Mouse (Mus musculus) limb, embryonic 14.5 days (tissue): ENCODE results near the gene Serpina3m. TPM values are rescaled to one million over a fixed set of nuclear protein-coding genes. Genes with fewer than 3 reads are reported as not detected.
"Not testable (repeated sequence)": the region's sequence is repeated elsewhere in the genome, so short reads cannot be mapped to it uniquely, and the experiment has no call there.

Experiments
- ATAC-seq: fragments of 200-750 bp; cut with Nextera tagmentation; 2 replicates; pipeline ENCODE4 v1.8.0; 2017; ENCODE audit warnings: low read depth, moderate number of reproducible peaks, moderate TSS enrichment; ENCODE audit not compliant: low FRiP score
- DNase-seq: peaks from one replicate; pipeline ENCODE4 v3.0.0-alpha.2; 2015; ENCODE audit warnings: low spot score
- H3K27ac ChIP-seq: fragments of 300-500 bp; sonication (generic); replicated peaks from 2 replicates; pipeline ENCODE4 v1.5.1; 2014; ENCODE audit warnings: low read depth, mild to moderate bottlenecking, low read length, moderate library complexity, mixed read lengths
- H3K27me3 ChIP-seq: fragments of 300-500 bp; sonication (generic); 2 replicates; pipeline ENCODE4 v1.6.1; 2014; ENCODE audit warnings: low read length, mixed read lengths; ENCODE audit not compliant: control insufficient read depth, insufficient read depth
- H3K36me3 ChIP-seq: fragments of 300-500 bp; sonication (generic); 2 replicates; pipeline ENCODE4 v1.6.1; 2014; ENCODE audit warnings: mild to moderate bottlenecking, low read length, moderate library complexity, mixed read lengths; ENCODE audit not compliant: control insufficient read depth, insufficient read depth
- H3K4me1 ChIP-seq: fragments of 300-500 bp; sonication (generic); 2 replicates; pipeline ENCODE4 v1.6.1; 2014; ENCODE audit warnings: antibody characterized with exemption, low read length, mixed read lengths; ENCODE audit not compliant: control insufficient read depth, insufficient read depth
- H3K4me2 ChIP-seq: fragments of 300-500 bp; sonication (generic); replicated peaks from 2 replicates; pipeline ENCODE4 v1.6.1; 2014; ENCODE audit warnings: low read depth, mild to moderate bottlenecking, low read length, moderate library complexity; ENCODE audit not compliant: severe bottlenecking
- H3K4me3 ChIP-seq: fragments of 300-500 bp; sonication (generic); replicated peaks from 2 replicates; pipeline ENCODE4 v1.5.1; 2014; ENCODE audit warnings: low read length
- H3K9ac ChIP-seq: fragments of 300-500 bp; sonication (generic); 2 replicates; pipeline ENCODE4 v1.6.1; 2014; ENCODE audit warnings: mild to moderate bottlenecking, low read depth, low read length, moderate library complexity; ENCODE audit not compliant: severe bottlenecking
- H3K9me3 ChIP-seq: fragments of 300-500 bp; sonication (generic); 2 replicates; pipeline ENCODE4 v1.6.1; 2016; ENCODE audit warnings: low read length; ENCODE audit not compliant: control insufficient read depth
- POLR2A ChIP-seq: fragments of 200-500 bp; IDR thresholded peaks from 2 replicates; pipeline ENCODE4 v1.8.0; 2012; ENCODE audit warnings: inconsistent platforms, mild to moderate bottlenecking, moderate library complexity, borderline replicate concordance; ENCODE audit not compliant: insufficient read depth, insufficient read length; ENCODE audit errors: extremely low read depth
- WGBS: fragments of 180-500 bp; shearing (Covaris S2); extraction: QIAGEN DNeasy Blood & Tissue Kit; methylation state at CpG from one replicate; pipeline ENCODE4 v1.1.7; 2014; 5-methylcytosine and 5-hydroxymethylcytosine counted together
- polyA plus RNA-seq, 2 experiments: library from polyadenylated mRNA; depleted of rRNA in 1 of 2; stranded (reverse) in 1 of 2; unstranded in 1 of 2; fragments of >200 nt; fragmentation: Nextera tagmentation in 1 of 2; extraction: Ambion mirVana in 1 of 2; gene quantifications; 2 replicates each; pipeline versions ENCODE4 v1.2.1 to v1.2.3; 2012 to 2014

Gene Serpina3m
- polyA plus RNA-seq, 2 experiments = not detected

GRCm38 (mm10) chr12:104322454-104322853, 15.8 kb upstream of the Serpina3m start:
- Histone ChIP-seq H3K9me3 (no peaks in the 10 kb centered on the region), H3K27ac (no peak overlapping the region), H3K4me2 (no peak overlapping the region), H3K36me3 (no peaks in the 10 kb centered on the region), H3K4me1 (no peaks in the 10 kb centered on the region), H3K9ac (no peak overlapping the region), H3K4me3 (no peak overlapping the region), H3K27me3 (no peaks in the 10 kb centered on the region)
- ATAC-seq (no peak), DNase-seq (no peak)
- 35% methylated on average over 1 of the region's 1 CpGs for WGBS
- TF ChIP-seq POLR2A = no peak

GRCm38 (mm10) chr12:104331701-104332100, 6.6 kb upstream of the Serpina3m start:
- H3K9me3 ChIP-seq = no peaks in the 10 kb centered on the region
- H3K4me3 ChIP-seq = no peak overlapping the region
- H3K4me1 ChIP-seq = no peaks in the 10 kb centered on the region
- no peaks in the 10 kb centered on the region for H3K27me3 ChIP-seq
- H3K27ac ChIP-seq = no peak overlapping the region
- H3K9ac ChIP-seq = no peak overlapping the region
- no peaks in the 10 kb centered on the region for H3K36me3 ChIP-seq
- no peak overlapping the region for H3K4me2 ChIP-seq
- no peak for ATAC-seq
- DNase-seq = no peak
- TF ChIP-seq POLR2A = no peak
- WGBS = 38% methylated on average over 1 of the region's 1 CpGs

- not testable (repeated sequence) for H3K27me3 ChIP-seq, H3K4me1 ChIP-seq, H3K9ac ChIP-seq, H3K4me2 ChIP-seq, H3K9me3 ChIP-seq, H3K36me3 ChIP-seq, H3K27ac ChIP-seq, ATAC-seq, DNase-seq, H3K4me3 ChIP-seq
These were observed 1.4 kb upstream of the Serpina3m start for GRCm38 (mm10) chr12:104336873-104337272.

GRCm38 (mm10) chr12:104338705-104339104, 419 bp downstream of the Serpina3m start:
- 85% methylated on average over 3 of the region's 3 CpGs for WGBS
- DNase-seq = no peak
- Histone ChIP-seq H3K9me3 (no peaks in the 10 kb centered on the region), H3K4me1 (no peaks in the 10 kb centered on the region), H3K9ac (no peak overlapping the region), H3K27ac (no peak overlapping the region), H3K36me3 (no peaks in the 10 kb centered on the region), H3K4me2 (no peak overlapping the region), H3K4me3 (no peak overlapping the region), H3K27me3 (no peaks in the 10 kb centered on the region)
- TF ChIP-seq POLR2A = no peak
- ATAC-seq = no peak

GRCm38 (mm10) chr12:104342489-104342888, 4.2 kb downstream of the Serpina3m start:
- not testable (repeated sequence) for H3K9me3 ChIP-seq, H3K36me3 ChIP-seq, DNase-seq, H3K4me2 ChIP-seq, H3K27ac ChIP-seq, ATAC-seq, H3K9ac ChIP-seq, H3K4me3 ChIP-seq, H3K27me3 ChIP-seq, H3K4me1 ChIP-seq

GRCm38 (mm10) chr12:104345181-104345580, 6.9 kb downstream of the Serpina3m start:
- no peaks in the 10 kb centered on the region for H3K36me3 ChIP-seq
- no peak overlapping the region for H3K9ac ChIP-seq
- 77% methylated on average over 2 of the region's 2 CpGs for WGBS
- DNase-seq = no peak
- no peak overlapping the region for H3K4me3 ChIP-seq
- no peak for ATAC-seq
- H3K4me2 ChIP-seq = no peak overlapping the region
- H3K4me1 ChIP-seq = no peaks in the 10 kb centered on the region
- no peak for TF ChIP-seq POLR2A
- no peak overlapping the region for H3K27ac ChIP-seq
- H3K27me3 ChIP-seq = no peaks in the 10 kb centered on the region
- H3K9me3 ChIP-seq = no peaks in the 10 kb centered on the region
